Mouse (Mus musculus) NIH3T3 (cell line): ENCODE data around the gene Arhgef10l.

ENCODE experiments used
- DNase-seq: peaks from one replicate; pipeline ENCODE4 v3.0.0-alpha.2; 2012; ENCODE audit warnings: low read depth

Arhgef10l gene

GRCm38 (mm10) chr4:140665760-140666159 lies at the start of gene Arhgef10l:
Gene Arhgef10l (minus strand): TSS chr4:140666012.
- DNase-seq = peak; percentile 84

- no peak for DNase-seq
These were observed 48.8 kb upstream of the Arhgef10l start for GRCm38 (mm10) chr4:140714586-140714985.

- peak; percentile 88 for DNase-seq
These were observed 47.9 kb upstream of the Arhgef10l start for GRCm38 (mm10) chr4:140713480-140714365.

- no peak for DNase-seq
These were observed 45.5 kb upstream of the Arhgef10l start for GRCm38 (mm10) chr4:140711360-140711759.

- no peak for DNase-seq
These were observed 45.0 kb upstream of the Arhgef10l start for GRCm38 (mm10) chr4:140710781-140711180.

- DNase-seq = no peak
These were observed 43.8 kb upstream of the Arhgef10l start for GRCm38 (mm10) chr4:140709617-140710016.

GRCm38 (mm10) chr4:140709111-140709510 lies 43.3 kb upstream of the Arhgef10l start:
- DNase-seq = no peak

GRCm38 (mm10) chr4:140708297-140708927 lies 42.6 kb upstream of the Arhgef10l start:
- DNase-seq = no peak

- no peak for DNase-seq
These were observed 41.8 kb upstream of the Arhgef10l start for GRCm38 (mm10) chr4:140707615-140708014.

- no peak for DNase-seq
These were observed 38.4 kb upstream of the Arhgef10l start for GRCm38 (mm10) chr4:140704166-140704565.

GRCm38 (mm10) chr4:140703636-140704035 lies 37.8 kb upstream of the Arhgef10l start:
- no peak for DNase-seq

GRCm38 (mm10) chr4:140702611-140703327 lies 37.0 kb upstream of the Arhgef10l start:
- peak; percentile 91 for DNase-seq

- peak; percentile 65 for DNase-seq
These were observed 36.1 kb upstream of the Arhgef10l start for GRCm38 (mm10) chr4:140701716-140702561.

GRCm38 (mm10) chr4:140701049-140701715 lies 35.4 kb upstream of the Arhgef10l start:
- peak; percentile 89 for DNase-seq

- DNase-seq = peak; percentile 30
These were observed 34.6 kb upstream of the Arhgef10l start, which contains the start of gene Rcc2 for GRCm38 (mm10) chr4:140700269-140701018. Gene Rcc2 (plus strand): TSS chr4:140700541.

GRCm38 (mm10) chr4:140699441-140700127 lies 33.8 kb upstream of the Arhgef10l start:
- DNase-seq = peak; percentile 89

- DNase-seq = peak; percentile 80
These were observed 30.1 kb upstream of the Arhgef10l start for GRCm38 (mm10) chr4:140695675-140696585.

GRCm38 (mm10) chr4:140695146-140695545 lies 29.3 kb upstream of the Arhgef10l start:
- DNase-seq = no peak
